Mouse (Mus musculus): ENCODE results near the gene 4933402N03Rik. TPM values are rescaled to one million over a fixed set of nuclear protein-coding genes. Genes with fewer than 3 reads are reported as not detected.

Gene 4933402N03Rik
- polyA plus RNA-seq (2012): not detected in 2 replicates

DNA sequence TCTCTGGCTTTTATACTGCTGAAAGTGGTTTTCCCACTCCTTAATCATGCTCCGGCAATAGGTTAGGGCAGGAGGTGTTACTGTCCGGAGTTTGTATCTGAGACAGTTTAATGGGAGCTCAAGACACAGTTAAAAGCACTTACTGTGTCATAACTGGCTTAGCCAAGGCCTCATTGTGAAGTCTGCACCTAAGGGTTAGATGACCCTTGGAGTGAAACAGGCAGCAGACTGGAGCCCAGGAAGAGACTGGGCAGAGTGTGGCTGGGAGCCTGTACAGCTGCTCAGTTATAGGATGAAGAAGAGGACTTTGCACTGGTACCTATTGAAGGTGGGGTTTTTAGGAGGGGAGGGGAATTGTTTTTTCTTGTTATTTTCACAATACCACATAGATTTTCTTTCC, at the start of gene 4933402N03Rik:
TSS of gene 4933402N03Rik (minus strand) at position 101 of the 400 bp plus-strand sequence.
- no peak for TF ChIP-seq GATA1 (IDR thresholded peaks at IDR 0.05; ENCODE audit: low read length)

GRCm38 (mm10) chr7:131187996-131188395, 41.9 kb upstream of the 4933402N03Rik start:
- TF ChIP-seq GATA1 (IDR thresholded peaks at IDR 0.05; ENCODE audit: low read length): no peak

DNA sequence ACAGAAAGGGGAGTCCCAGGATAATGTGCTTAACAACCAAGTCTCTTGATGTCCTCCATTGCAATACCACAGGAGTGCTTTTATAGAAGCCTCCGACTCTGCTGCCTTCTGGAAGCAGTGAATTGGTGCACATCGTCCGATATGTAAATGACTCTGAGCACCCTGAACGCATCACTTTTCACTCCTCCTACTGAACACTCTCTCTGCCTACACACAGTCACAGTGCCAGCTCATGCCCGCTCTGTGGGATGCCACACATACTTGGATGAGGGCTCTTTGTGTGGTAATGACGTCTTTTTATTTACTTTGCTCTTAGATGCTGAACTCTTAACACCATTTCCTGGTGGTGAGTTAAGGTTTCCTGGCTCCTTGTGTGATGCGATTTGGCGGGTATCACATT, 40.9 kb upstream of the 4933402N03Rik start:
- TF ChIP-seq GATA1 (IDR thresholded peaks at IDR 0.05; ENCODE audit: low read length): no peak

GRCm38 (mm10) chr7:131184339-131184738, 38.2 kb upstream of the 4933402N03Rik start:
- TF ChIP-seq GATA1 (IDR thresholded peaks at IDR 0.05; ENCODE audit: low read length): no peak

DNA sequence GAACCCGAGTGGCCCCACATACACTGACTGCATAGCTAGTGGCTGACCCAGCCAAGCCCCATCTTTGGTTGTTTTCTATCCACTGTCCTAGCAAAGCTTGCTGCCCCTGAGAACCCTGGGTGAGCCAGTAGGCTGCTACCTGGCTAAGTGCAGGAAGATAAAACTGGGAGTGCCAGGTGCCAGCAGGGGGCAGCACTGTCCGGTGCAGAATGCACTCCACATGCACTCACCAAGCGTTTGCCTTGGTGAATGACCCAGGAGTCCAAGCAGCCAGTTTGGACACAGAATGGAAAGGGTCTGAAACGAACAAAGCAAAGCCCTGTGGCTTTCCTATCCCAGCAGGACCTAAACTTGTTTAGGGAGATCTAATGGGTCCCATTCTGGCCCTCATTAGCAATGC, 36.6 kb upstream of the 4933402N03Rik start:
- TF ChIP-seq GATA1 (IDR thresholded peaks at IDR 0.05; ENCODE audit: low read length): no peak

DNA sequence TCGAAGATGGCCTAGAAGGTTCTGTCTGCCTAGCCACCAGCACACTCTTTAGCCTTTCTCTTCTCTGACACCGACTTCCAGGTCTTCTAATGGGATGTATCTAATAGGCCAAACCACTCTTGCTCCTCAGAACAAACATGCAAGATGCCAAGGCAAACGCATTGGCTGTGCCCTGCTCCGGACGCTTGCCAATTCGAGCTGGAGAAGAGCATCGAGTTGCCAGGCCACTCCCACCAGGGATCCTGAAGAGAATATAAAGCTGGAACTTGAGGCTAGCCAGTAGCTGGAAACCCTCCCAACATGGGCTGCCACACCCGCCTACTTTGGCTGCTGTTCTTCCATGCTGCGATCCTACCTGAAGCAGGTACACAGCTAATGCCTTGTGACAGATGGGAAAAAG, 28.0 kb upstream of the 4933402N03Rik start, which contains the start of gene 5430419D17Rik:
TSS of gene 5430419D17Rik (plus strand) at position 282 of the 400 bp plus-strand sequence.
- TF ChIP-seq GATA1 (IDR thresholded peaks at IDR 0.05; ENCODE audit: low read length): no peak

DNA sequence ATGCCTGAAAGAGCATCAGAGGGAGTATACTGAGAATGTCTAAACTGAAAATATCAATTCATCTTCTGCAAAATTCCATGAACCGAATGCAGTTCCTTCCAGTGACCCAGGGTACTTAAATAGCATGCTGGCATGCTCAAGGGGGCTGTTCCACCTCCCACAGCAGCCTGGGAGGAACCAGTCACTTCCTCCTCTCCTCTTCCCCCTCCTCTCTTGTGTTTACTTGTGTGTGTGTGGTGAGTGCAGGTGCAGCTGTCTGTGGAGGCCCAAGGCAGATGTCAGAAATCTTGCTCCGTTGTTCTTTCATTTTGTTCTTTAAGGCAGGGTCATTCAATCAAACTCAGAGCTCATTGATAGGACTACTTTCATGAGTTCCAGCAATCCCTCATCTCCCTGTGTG, 23.0 kb upstream of the 4933402N03Rik start:
- no peak for TF ChIP-seq GATA1 (IDR thresholded peaks at IDR 0.05; ENCODE audit: low read length)

DNA sequence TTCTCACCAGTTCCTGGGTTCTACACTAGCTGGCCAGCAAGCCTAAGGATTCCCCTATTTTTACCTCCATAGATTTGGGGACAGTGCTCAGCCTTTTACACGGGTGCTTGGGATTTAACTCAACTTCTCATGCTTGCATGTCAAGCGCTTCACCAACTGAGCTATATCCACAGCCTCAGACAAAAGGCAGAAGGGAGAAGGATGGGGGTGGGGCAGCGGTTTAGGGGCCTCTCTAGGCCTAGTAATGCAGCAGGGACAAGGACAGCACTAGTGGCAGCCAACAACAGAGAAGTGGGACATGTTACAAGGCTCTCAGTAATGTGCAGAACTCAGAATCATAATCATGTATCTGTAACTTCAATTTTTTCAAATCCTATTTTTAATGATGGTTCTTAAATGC, 21.7 kb upstream of the 4933402N03Rik start:
- TF ChIP-seq GATA1 (IDR thresholded peaks at IDR 0.05; ENCODE audit: low read length): no peak

GRCm38 (mm10) chr7:131162251-131162650, 16.1 kb upstream of the 4933402N03Rik start:
- TF ChIP-seq GATA1 (IDR thresholded peaks at IDR 0.05; ENCODE audit: low read length): no peak

GRCm38 (mm10) chr7:131153044-131153443, 6.9 kb upstream of the 4933402N03Rik start:
- no peak for TF ChIP-seq GATA1 (IDR thresholded peaks at IDR 0.05; ENCODE audit: low read length)

DNA sequence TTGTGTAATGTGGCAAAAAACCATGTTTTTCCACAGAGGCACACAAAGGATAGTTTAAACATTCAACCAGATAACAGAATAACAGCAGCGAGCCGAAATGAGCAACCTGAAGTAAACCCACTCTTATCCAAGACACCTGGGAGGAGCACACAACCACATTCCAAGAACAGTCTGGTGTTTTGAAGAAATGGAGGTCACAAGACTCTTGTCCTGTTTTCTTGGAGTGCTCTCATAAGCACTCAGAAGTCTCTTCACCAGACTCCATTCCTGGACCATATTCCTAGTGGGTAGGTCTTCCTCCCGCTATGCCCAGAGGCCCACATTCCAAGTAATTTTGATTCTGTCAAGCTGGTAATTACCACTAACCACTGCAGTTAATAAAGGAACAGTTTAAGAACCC, 4.1 kb upstream of the 4933402N03Rik start:
- TF ChIP-seq GATA1 (IDR thresholded peaks at IDR 0.05; ENCODE audit: low read length): no peak

GRCm38 (mm10) chr7:131133181-131133580, 12.9 kb downstream of the 4933402N03Rik start:
- TF ChIP-seq GATA1 (IDR thresholded peaks at IDR 0.05; ENCODE audit: low read length): no peak

GRCm38 (mm10) chr7:131130021-131130420, 16.1 kb downstream of the 4933402N03Rik start:
- TF ChIP-seq GATA1 (IDR thresholded peaks at IDR 0.05; ENCODE audit: low read length): no peak

GRCm38 (mm10) chr7:131122210-131122807, 23.8 kb downstream of the 4933402N03Rik start:
- no peak for TF ChIP-seq GATA1 (IDR thresholded peaks at IDR 0.05; ENCODE audit: low read length)

GRCm38 (mm10) chr7:131114434-131114833, 31.7 kb downstream of the 4933402N03Rik start:
- no peak for TF ChIP-seq GATA1 (IDR thresholded peaks at IDR 0.05; ENCODE audit: low read length)

DNA sequence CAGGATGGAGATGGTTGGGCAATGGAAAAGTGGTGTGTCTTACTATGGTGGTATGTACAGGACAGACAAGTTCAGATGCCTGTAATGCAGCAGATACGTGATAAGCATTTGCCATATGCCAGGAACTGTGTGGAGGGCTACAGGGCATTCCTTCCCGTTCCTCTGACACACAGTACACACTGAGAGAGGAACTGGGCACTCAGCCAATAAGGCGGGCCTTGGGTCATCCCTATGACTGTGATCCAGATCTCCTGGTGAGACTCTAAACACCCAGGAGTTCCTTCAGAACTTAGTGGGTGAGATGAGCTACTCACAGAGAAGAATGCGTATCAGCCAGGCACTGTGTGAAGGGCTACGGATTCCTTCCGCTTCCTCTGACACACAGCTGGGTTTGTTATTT, 32.4 kb downstream of the 4933402N03Rik start:
- TF ChIP-seq GATA1 (IDR thresholded peaks at IDR 0.05; ENCODE audit: low read length): no peak

GRCm38 (mm10) chr7:131112486-131112885, 33.6 kb downstream of the 4933402N03Rik start:
- TF ChIP-seq GATA1 (IDR thresholded peaks at IDR 0.05; ENCODE audit: low read length): no peak

Other genes starting within 250 kb of the 4933402N03Rik start
- not detected in 2 replicates for gene Htra1, start 210.2 kb downstream of the 4933402N03Rik start, polyA plus RNA-seq (2012)
- gene Dmbt1, start 114.3 kb downstream of the 4933402N03Rik start, polyA plus RNA-seq (2012): not detected in 2 replicates
- gene 5430419D17Rik, start 28.1 kb upstream of the 4933402N03Rik start, polyA plus RNA-seq (2012): not detected in 2 replicates
- not detected in 2 replicates for gene Cuzd1, start 176.0 kb upstream of the 4933402N03Rik start, polyA plus RNA-seq (2012)
- not detected in 2 replicates for gene Fam24b, start 183.2 kb upstream of the 4933402N03Rik start, polyA plus RNA-seq (2012)
- not detected in 2 replicates for gene Fam24a, start 187.6 kb upstream of the 4933402N03Rik start, polyA plus RNA-seq (2012)
- gene 2310057M21Rik, start 216.4 kb upstream of the 4933402N03Rik start, polyA plus RNA-seq (2012): 20.3 and 26.5 TPM in 2 replicates
- gene Pstk, start 224.8 kb upstream of the 4933402N03Rik start, polyA plus RNA-seq (2012): 46.0 and 66.3 TPM in 2 replicates